Mouse (Mus musculus): ENCODE results near the gene Nme7.

- TF ChIP-seq USF1 (IDR thresholded peaks at IDR 0.05; ENCODE audit: low read depth): no peak
- TF ChIP-seq POLR2A (IDR thresholded peaks at IDR 0.05; ENCODE audit: insufficient read length, low read depth): no peak
- no peak for TF ChIP-seq TCF3 (IDR thresholded peaks at IDR 0.05; ENCODE audit: insufficient read length, low read depth)
- no peak for TF ChIP-seq POLR2AphosphoS2 (IDR thresholded peaks at IDR 0.05; ENCODE audit: insufficient read length, low read depth)
- TF ChIP-seq MYOD1 (IDR thresholded peaks at IDR 0.05; ENCODE audit: control insufficient read depth in 1 of 3, insufficient read length in 2 of 3, low read depth in 2 of 3): no peak
- TF ChIP-seq MAX (IDR thresholded peaks at IDR 0.05; ENCODE audit: low read depth): no peak
- no peak for TF ChIP-seq E2F4 (IDR thresholded peaks at IDR 0.05; ENCODE audit: insufficient read depth)
Measured at GRCm38 (mm10) chr1:164415347-164415751, 111.4 kb downstream of the Nme7 start.

All from myocyte (in vitro differentiated cells).